Mouse (Mus musculus): ENCODE results near the gene Sprr2a2. TPM values are rescaled to one million over a fixed set of nuclear protein-coding genes. Genes with fewer than 3 reads are reported as not detected.

The Sprr2a2 gene
- polyA plus RNA-seq, 1 experiment from 2014 or later, result not detected

Other genes with a start within 250 kb of the Sprr2a2 start
- gene Pglyrp3, start 201.3 kb upstream of the Sprr2a2 start, polyA plus RNA-seq (2014; fragmentation: Nextera tagmentation; extraction: Ambion mirVana), result not detected in 2 replicates
- 1.3 TPM in 2 replicates for gene Lor, start 132.8 kb upstream of the Sprr2a2 start, polyA plus RNA-seq (2014; fragmentation: Nextera tagmentation; extraction: Ambion mirVana)
- not detected in 2 replicates for gene Prr9, start 92.0 kb upstream of the Sprr2a2 start, polyA plus RNA-seq (2014; fragmentation: Nextera tagmentation; extraction: Ambion mirVana)
- not detected in 2 replicates for gene Lelp1, start 73.2 kb upstream of the Sprr2a2 start, polyA plus RNA-seq (2014; fragmentation: Nextera tagmentation; extraction: Ambion mirVana)
- not detected in 2 replicates for gene Sprr2a1, start 121 bp upstream of the Sprr2a2 start, polyA plus RNA-seq (2014; fragmentation: Nextera tagmentation; extraction: Ambion mirVana)
- gene Sprr2a3, start 69.5 kb downstream of the Sprr2a2 start, polyA plus RNA-seq (2014; fragmentation: Nextera tagmentation; extraction: Ambion mirVana), result not detected in 2 replicates
- gene Sprr2b, start 100.7 kb downstream of the Sprr2a2 start, polyA plus RNA-seq (2014; fragmentation: Nextera tagmentation; extraction: Ambion mirVana), result not detected in 2 replicates
- gene Sprr2d, start 123.2 kb downstream of the Sprr2a2 start, polyA plus RNA-seq (2014; fragmentation: Nextera tagmentation; extraction: Ambion mirVana), result not detected in 2 replicates
- not detected in 2 replicates for gene Sprr2e, start 136.2 kb downstream of the Sprr2a2 start, polyA plus RNA-seq (2014; fragmentation: Nextera tagmentation; extraction: Ambion mirVana)
- gene Sprr2f, start 149.3 kb downstream of the Sprr2a2 start, polyA plus RNA-seq (2014; fragmentation: Nextera tagmentation; extraction: Ambion mirVana), result not detected in 2 replicates
- not detected in 2 replicates for gene Sprr2h, start 169.8 kb downstream of the Sprr2a2 start, polyA plus RNA-seq (2014; fragmentation: Nextera tagmentation; extraction: Ambion mirVana)
- gene Sprr2i, start 192.1 kb downstream of the Sprr2a2 start, polyA plus RNA-seq (2014; fragmentation: Nextera tagmentation; extraction: Ambion mirVana), result not detected in 2 replicates
- gene Sprr2j-ps, start 202.2 kb downstream of the Sprr2a2 start, polyA plus RNA-seq (2014; fragmentation: Nextera tagmentation; extraction: Ambion mirVana), result not detected in 2 replicates
- 4.3 and 6.3 TPM in 2 replicates for gene Gm9774, start 213.5 kb downstream of the Sprr2a2 start, polyA plus RNA-seq (2014; fragmentation: Nextera tagmentation; extraction: Ambion mirVana)
- not detected in 2 replicates for gene Sprr2k, start 216.7 kb downstream of the Sprr2a2 start, polyA plus RNA-seq (2014; fragmentation: Nextera tagmentation; extraction: Ambion mirVana)
- gene Sprr1b, start 222.9 kb downstream of the Sprr2a2 start, polyA plus RNA-seq (2014; fragmentation: Nextera tagmentation; extraction: Ambion mirVana), result not detected in 2 replicates
- gene Sprr3, start 242.8 kb downstream of the Sprr2a2 start, polyA plus RNA-seq (2014; fragmentation: Nextera tagmentation; extraction: Ambion mirVana), result not detected in 2 replicates

All from forebrain, embryonic 14.5 days (tissue).